Mouse (Mus musculus) limb, embryonic 13.5 days (tissue): Measurements from ENCODE around the gene Cryab. TPM values are rescaled to one million over a fixed set of nuclear protein-coding genes. Genes with fewer than 3 reads are reported as not detected.

Experiments used
- ATAC-seq: fragments of 200-750 bp; cut with Nextera tagmentation; 2 replicates; pipeline ENCODE4 v1.8.0; 2017; ENCODE audit warnings: low read depth, moderate number of reproducible peaks, moderate TSS enrichment; ENCODE audit not compliant: low FRiP score
- H3K27ac ChIP-seq: fragments of 300-500 bp; sonication (generic); 2 replicates; pipeline ENCODE4 v1.5.1; 2015; ENCODE audit warnings: inconsistent platforms, mild to moderate bottlenecking, moderate library complexity
- H3K27me3 ChIP-seq: fragments of 300-500 bp; sonication (generic); 2 replicates; pipeline ENCODE4 v1.6.1; 2015; ENCODE audit warnings: mild to moderate bottlenecking, inconsistent platforms
- H3K36me3 ChIP-seq: fragments of 300-500 bp; sonication (generic); 2 replicates; pipeline ENCODE4 v1.6.1; 2015; ENCODE audit warnings: inconsistent platforms, mild to moderate bottlenecking, moderate library complexity
- H3K4me1 ChIP-seq: fragments of 300-500 bp; sonication (generic); 2 replicates; pipeline ENCODE4 v1.6.1; 2015; ENCODE audit warnings: inconsistent platforms
- H3K4me2 ChIP-seq: fragments of 300-500 bp; sonication (generic); replicated peaks from 2 replicates; pipeline ENCODE4 v1.6.1; 2015; ENCODE audit warnings: inconsistent platforms, mild to moderate bottlenecking, moderate library complexity
- H3K4me3 ChIP-seq: fragments of 300-500 bp; sonication (generic); 2 replicates; pipeline ENCODE4 v1.5.1; 2015; ENCODE audit warnings: moderate library complexity, mild to moderate bottlenecking, inconsistent platforms
- H3K9ac ChIP-seq: fragments of 300-500 bp; sonication (generic); 2 replicates; pipeline ENCODE4 v1.6.1; 2015; ENCODE audit warnings: mild to moderate bottlenecking, inconsistent platforms
- H3K9me3 ChIP-seq: fragments of 300-500 bp; sonication (generic); 2 replicates; pipeline ENCODE4 v1.6.1; 2016; ENCODE audit warnings: inconsistent platforms
- WGBS: fragments of 180-500 bp; shearing (Covaris S2); methylation state at CpG from one replicate; pipeline ENCODE4 v1.1.7; 2015; 5-methylcytosine and 5-hydroxymethylcytosine counted together
- polyA plus RNA-seq: library from polyadenylated mRNA; unstranded; fragments of >200 nt; fragmentation: Nextera tagmentation; extraction: Ambion mirVana; gene quantifications from 2 replicates; pipeline ENCODE4 v1.2.1, GENCODE M21; 2015

Gene Cryab
- polyA plus RNA-seq, 1 experiment from 2014 or later = 71.2 TPM

- Histone ChIP-seq H3K4me3 (no peak overlapping the region), H3K27me3 (no peaks in the 10 kb centered on the region), H3K9me3 (no peaks in the 10 kb centered on the region), H3K4me2 (no peak overlapping the region), H3K4me1 (peaks cover 20% of the 10 kb centered on the region), H3K9ac (no peak overlapping the region), H3K36me3 (peaks cover 19% of the 10 kb centered on the region), H3K27ac (no peak overlapping the region)
- ATAC-seq = no peak
- 89% methylated on average over 2 of the region's 2 CpGs for WGBS
Measured at GRCm38 (mm10) chr9:50770011-50770410, 18.9 kb downstream of the Cryab start.

GRCm38 (mm10) chr9:50774026-50774462, 22.9 kb downstream of the Cryab start:
- no peak for ATAC-seq
- peak overlapping the region; percentile 87; the same call in 1 of the 2 replicates for H3K9ac ChIP-seq
- H3K4me2 ChIP-seq = peak overlapping the region; percentile 83
- H3K4me1 ChIP-seq = peaks cover 22% of the 10 kb centered on the region
- H3K36me3 ChIP-seq = peaks cover 27% of the 10 kb centered on the region
- no peaks in the 10 kb centered on the region for H3K9me3 ChIP-seq
- peak overlapping the region; percentile 74 for H3K4me3 ChIP-seq
- no peaks in the 10 kb centered on the region for H3K27me3 ChIP-seq
- no peak overlapping the region for H3K27ac ChIP-seq
- WGBS = 67% methylated on average over 4 of the region's 4 CpGs

- Histone ChIP-seq H3K36me3 (peaks cover 37% of the 10 kb centered on the region), H3K27me3 (no peaks in the 10 kb centered on the region), H3K9ac (peak within 1 kb of the TSS; percentile 87), H3K4me3 (peak within 1 kb of the TSS; percentile 74), H3K4me1 (peaks cover 17% of the 10 kb centered on the region), H3K9me3 (no peaks in the 10 kb centered on the region), H3K27ac (peak within 1 kb of the TSS; percentile 94), H3K4me2 (peak within 1 kb of the TSS; percentile 83)
- peak; percentile 86 for ATAC-seq
- WGBS = under 1% methylated on average over 46 of the region's 51 CpGs
Measured at GRCm38 (mm10) chr9:50774991-50775612, 24.0 kb downstream of the Cryab start, which contains the start of the genes Alg9 and 1110032A03Rik. TSS of gene Alg9 (plus strand) at chr9:50775019. TSS of gene 1110032A03Rik (minus strand) at chr9:50775520.

GRCm38 (mm10) chr9:50775662-50776126, 24.6 kb downstream of the Cryab start:
- peak; percentile 61 for ATAC-seq
- Histone ChIP-seq H3K4me3 (peak overlapping the region; percentile 74), H3K36me3 (peaks cover 41% of the 10 kb centered on the region), H3K27ac (peak overlapping the region; percentile 94), H3K4me2 (peak overlapping the region; percentile 83), H3K4me1 (peaks cover 17% of the 10 kb centered on the region), H3K9ac (peak overlapping the region; percentile 87), H3K9me3 (no peaks in the 10 kb centered on the region), H3K27me3 (no peaks in the 10 kb centered on the region)
- WGBS = 0% methylated on average over 28 of the region's 30 CpGs

- Histone ChIP-seq H3K9ac (peak overlapping the region; percentile 87), H3K4me2 (peak overlapping the region; percentile 83), H3K27me3 (no peaks in the 10 kb centered on the region), H3K4me3 (peak overlapping the region; percentile 74), H3K4me1 (peaks cover 17% of the 10 kb centered on the region), H3K27ac (no peak overlapping the region; the same call in 1 of the 2 replicates), H3K36me3 (peaks cover 44% of the 10 kb centered on the region), H3K9me3 (no peaks in the 10 kb centered on the region)
- ATAC-seq = no peak
- 55% methylated on average over 11 of the region's 11 CpGs for WGBS
Measured at GRCm38 (mm10) chr9:50776162-50776760, 25.1 kb downstream of the Cryab start.

- Histone ChIP-seq H3K36me3 (peaks cover 85% of the 10 kb centered on the region), H3K27me3 (no peaks in the 10 kb centered on the region), H3K9ac (no peak overlapping the region), H3K9me3 (no peaks in the 10 kb centered on the region), H3K4me1 (no peaks in the 10 kb centered on the region), H3K4me3 (no peak overlapping the region), H3K4me2 (no peak overlapping the region), H3K27ac (no peak overlapping the region)
- WGBS = 75% methylated on average over 2 of the region's 2 CpGs
- ATAC-seq = no peak
Measured at GRCm38 (mm10) chr9:50782155-50782554, 31.0 kb downstream of the Cryab start.

GRCm38 (mm10) chr9:50795266-50795665, 44.1 kb downstream of the Cryab start:
- H3K9ac ChIP-seq = no peak overlapping the region
- H3K36me3 ChIP-seq = peaks cover 80% of the 10 kb centered on the region
- H3K9me3 ChIP-seq = no peaks in the 10 kb centered on the region
- H3K27ac ChIP-seq = no peak overlapping the region
- no peak overlapping the region for H3K4me2 ChIP-seq
- H3K4me3 ChIP-seq = no peak overlapping the region
- no peak for ATAC-seq
- WGBS = 92% methylated on average over 3 of the region's 3 CpGs
- H3K27me3 ChIP-seq = no peaks in the 10 kb centered on the region
- no peaks in the 10 kb centered on the region for H3K4me1 ChIP-seq

GRCm38 (mm10) chr9:50796776-50797175, 45.7 kb downstream of the Cryab start:
- Histone ChIP-seq H3K27ac (no peak overlapping the region), H3K9ac (no peak overlapping the region), H3K9me3 (no peaks in the 10 kb centered on the region), H3K4me1 (no peaks in the 10 kb centered on the region), H3K36me3 (peaks cover 82% of the 10 kb centered on the region), H3K27me3 (no peaks in the 10 kb centered on the region), H3K4me3 (no peak overlapping the region), H3K4me2 (no peak overlapping the region)
- ATAC-seq = no peak
- WGBS = 84% methylated on average over 8 of the region's 8 CpGs

GRCm38 (mm10) chr9:50797641-50798040, 46.5 kb downstream of the Cryab start:
- Histone ChIP-seq H3K4me2 (no peak overlapping the region), H3K9me3 (no peaks in the 10 kb centered on the region), H3K27me3 (no peaks in the 10 kb centered on the region), H3K36me3 (peaks cover 82% of the 10 kb centered on the region), H3K9ac (no peak overlapping the region), H3K27ac (no peak overlapping the region), H3K4me1 (no peaks in the 10 kb centered on the region), H3K4me3 (no peak overlapping the region)
- 96% methylated on average over 7 of the region's 7 CpGs for WGBS
- ATAC-seq = no peak

- no peak overlapping the region for H3K9ac ChIP-seq
- 92% methylated on average over 5 of the region's 5 CpGs for WGBS
- no peak for ATAC-seq
- no peaks in the 10 kb centered on the region for H3K27me3 ChIP-seq
- H3K36me3 ChIP-seq = peaks cover 87% of the 10 kb centered on the region
- no peak overlapping the region for H3K4me3 ChIP-seq
- no peak overlapping the region for H3K4me2 ChIP-seq
- no peak overlapping the region for H3K27ac ChIP-seq
- H3K9me3 ChIP-seq = no peaks in the 10 kb centered on the region
- no peaks in the 10 kb centered on the region for H3K4me1 ChIP-seq
Measured at GRCm38 (mm10) chr9:50798368-50798767, 47.2 kb downstream of the Cryab start.

- peaks cover 88% of the 10 kb centered on the region for H3K36me3 ChIP-seq
- no peaks in the 10 kb centered on the region for H3K4me1 ChIP-seq
- no peak overlapping the region for H3K27ac ChIP-seq
- no peak overlapping the region for H3K4me2 ChIP-seq
- no peak overlapping the region for H3K9ac ChIP-seq
- WGBS = 71% methylated on average over 2 of the region's 2 CpGs
- no peak for ATAC-seq
- H3K4me3 ChIP-seq = no peak overlapping the region
- H3K27me3 ChIP-seq = no peaks in the 10 kb centered on the region
- H3K9me3 ChIP-seq = no peaks in the 10 kb centered on the region
Measured at GRCm38 (mm10) chr9:50800985-50801384, 49.9 kb downstream of the Cryab start.

GRCm38 (mm10) chr9:50803055-50803671, 52.0 kb downstream of the Cryab start:
- WGBS = 91% methylated on average over 7 of the region's 7 CpGs
- no peak overlapping the region for H3K27ac ChIP-seq
- no peak overlapping the region for H3K4me2 ChIP-seq
- peaks cover 91% of the 10 kb centered on the region for H3K36me3 ChIP-seq
- H3K27me3 ChIP-seq = no peaks in the 10 kb centered on the region
- ATAC-seq = no peak
- H3K4me3 ChIP-seq = no peak overlapping the region
- H3K9ac ChIP-seq = no peak overlapping the region
- no peaks in the 10 kb centered on the region for H3K9me3 ChIP-seq
- H3K4me1 ChIP-seq = no peaks in the 10 kb centered on the region
